Mouse (Mus musculus) ES-Bruce4 (cell line): ENCODE data around the gene Lrp1. TPM values are rescaled to one million over a fixed set of nuclear protein-coding genes. Genes with fewer than 3 reads are reported as not detected.

Experiments used
- H3K27ac ChIP-seq: 2 replicates; pipeline ENCODE4 v1.5.1; 2012; ENCODE audit warnings: low read length, inconsistent platforms; ENCODE audit not compliant: insufficient read depth
- H3K27me3 ChIP-seq: 2 replicates; pipeline ENCODE4 v1.6.1; 2012; ENCODE audit warnings: mild to moderate bottlenecking, low read length, inconsistent platforms; ENCODE audit not compliant: control insufficient read depth, poor library complexity, insufficient read depth, severe bottlenecking
- H3K36me3 ChIP-seq: 2 replicates; pipeline ENCODE4 v1.6.1; 2012; ENCODE audit warnings: inconsistent platforms, mild to moderate bottlenecking, low read length, moderate library complexity; ENCODE audit not compliant: control insufficient read depth, poor library complexity, insufficient read depth, severe bottlenecking
- H3K4me1 ChIP-seq: one replicate; pipeline ENCODE4 v1.8.1; 2011; ENCODE audit warnings: low read length; ENCODE audit not compliant: control insufficient read depth, insufficient read depth
- H3K4me3 ChIP-seq: 2 replicates; pipeline ENCODE4 v1.5.1; 2011; ENCODE audit warnings: low read depth, mild to moderate bottlenecking, low read length
- H3K9ac ChIP-seq: 2 replicates; pipeline ENCODE4 v1.6.1; 2012; ENCODE audit warnings: low read depth, mild to moderate bottlenecking, inconsistent platforms; ENCODE audit not compliant: poor library complexity, severe bottlenecking
- H3K9me3 ChIP-seq: replicated peaks from 2 replicates; pipeline ENCODE4 v1.6.1; 2012; ENCODE audit warnings: mild to moderate bottlenecking, low read length, inconsistent platforms; ENCODE audit not compliant: control insufficient read depth, poor library complexity, insufficient read depth, severe bottlenecking
- CTCF ChIP-seq: IDR thresholded peaks from one replicate; pipeline ENCODE4 v1.8.1; 2011; ENCODE audit warnings: low read depth, low read length
- EP300 ChIP-seq: IDR thresholded peaks from 2 replicates; pipeline ENCODE4 v1.6.1; 2011; ENCODE audit warnings: low read depth, low read length; ENCODE audit not compliant: insufficient read depth
- POLR2A ChIP-seq: IDR thresholded peaks from one replicate; pipeline ENCODE4 v1.8.1; 2011; ENCODE audit warnings: low read length; ENCODE audit not compliant: insufficient read depth
- polyA plus RNA-seq: library from polyadenylated mRNA; stranded (reverse); fragments of >200 nt; gene quantifications from 2 replicates; pipeline ENCODE4 v1.2.4, GENCODE M21; 2011; ENCODE audit warnings: low read depth; ENCODE audit not compliant: missing spikeins, insufficient read depth, insufficient read length

The Lrp1 gene
- polyA plus RNA-seq, 1 experiment = 41.3 TPM

- Histone ChIP-seq H3K4me1 (no peaks in the 10 kb centered on the region), H3K4me3 (no peak overlapping the region)
Observed at GRCm38 (mm10) chr10:127499516-127499915, 121.4 kb downstream of the Lrp1 start.

GRCm38 (mm10) chr10:127496156-127496555, 124.8 kb downstream of the Lrp1 start:
- no peaks in the 10 kb centered on the region for H3K36me3 ChIP-seq
- no peaks in the 10 kb centered on the region for H3K9me3 ChIP-seq
- no peaks in the 10 kb centered on the region for H3K4me1 ChIP-seq
- H3K27ac ChIP-seq = no peak overlapping the region
- no peaks in the 10 kb centered on the region for H3K27me3 ChIP-seq
- no peak for TF ChIP-seq EP300
- no peak for TF ChIP-seq POLR2A
- no peak for TF ChIP-seq CTCF
- no peak overlapping the region for H3K4me3 ChIP-seq
- no peak overlapping the region for H3K9ac ChIP-seq

More at GRCm38 (mm10) chr10:127499516-127499915, 121.4 kb downstream of the Lrp1 start:
- Histone ChIP-seq H3K27ac (no peak overlapping the region), H3K9ac (no peak overlapping the region), H3K9me3 (no peaks in the 10 kb centered on the region), H3K27me3 (no peaks in the 10 kb centered on the region), H3K36me3 (no peaks in the 10 kb centered on the region)
- TF ChIP-seq CTCF = no peak
- no peak for TF ChIP-seq EP300
- no peak for TF ChIP-seq POLR2A

GRCm38 (mm10) chr10:127492118-127492517, 128.8 kb downstream of the Lrp1 start:
- Histone ChIP-seq H3K36me3 (peaks cover 9% of the 10 kb centered on the region; the same call in 1 of the 2 replicates), H3K9me3 (no peaks in the 10 kb centered on the region)

GRCm38 (mm10) chr10:127491128-127491512, 129.8 kb downstream of the Lrp1 start:
- H3K36me3 ChIP-seq = peaks cover 9% of the 10 kb centered on the region; the same call in 1 of the 2 replicates
- no peak for TF ChIP-seq CTCF
- TF ChIP-seq POLR2A = no peak
- no peak for TF ChIP-seq EP300

More at GRCm38 (mm10) chr10:127492118-127492517, 128.8 kb downstream of the Lrp1 start:
- TF ChIP-seq EP300 (no peak), CTCF (no peak), POLR2A (no peak)
- no peak overlapping the region for H3K4me3 ChIP-seq
- H3K9ac ChIP-seq = no peak overlapping the region
- no peaks in the 10 kb centered on the region for H3K27me3 ChIP-seq
- no peaks in the 10 kb centered on the region for H3K4me1 ChIP-seq
- no peak overlapping the region for H3K27ac ChIP-seq

GRCm38 (mm10) chr10:127490160-127491127, 130.5 kb downstream of the Lrp1 start:
- Histone ChIP-seq H3K4me1 (no peaks in the 10 kb centered on the region), H3K9ac (no peak overlapping the region), H3K27me3 (no peaks in the 10 kb centered on the region), H3K9me3 (no peaks in the 10 kb centered on the region), H3K4me3 (no peak overlapping the region), H3K27ac (no peak overlapping the region), H3K36me3 (peaks cover 9% of the 10 kb centered on the region; the same call in 1 of the 2 replicates)
- TF ChIP-seq POLR2A = no peak
- TF ChIP-seq CTCF = no peak
- TF ChIP-seq EP300 = no peak

More at GRCm38 (mm10) chr10:127491128-127491512, 129.8 kb downstream of the Lrp1 start:
- H3K27me3 ChIP-seq = no peaks in the 10 kb centered on the region
- no peaks in the 10 kb centered on the region for H3K9me3 ChIP-seq
- H3K4me3 ChIP-seq = no peak overlapping the region
- H3K27ac ChIP-seq = no peak overlapping the region
- no peaks in the 10 kb centered on the region for H3K4me1 ChIP-seq
- H3K9ac ChIP-seq = no peak overlapping the region

- Histone ChIP-seq H3K27me3 (no peaks in the 10 kb centered on the region), H3K36me3 (peaks cover 9% of the 10 kb centered on the region), H3K4me3 (no peak overlapping the region), H3K9me3 (no peaks in the 10 kb centered on the region), H3K27ac (no peak overlapping the region), H3K4me1 (no peaks in the 10 kb centered on the region), H3K9ac (no peak overlapping the region)
- TF ChIP-seq CTCF (no peak), POLR2A (no peak)
Observed at GRCm38 (mm10) chr10:127488856-127489255, 132.1 kb downstream of the Lrp1 start.

Other genes starting within 250 kb of the Lrp1 start
- gene R3hdm2, start 240.8 kb downstream of the Lrp1 start, polyA plus RNA-seq = 107 and 122 TPM in 2 replicates
- gene Stac3, start 119.5 kb downstream of the Lrp1 start, polyA plus RNA-seq = 1.9 and 2.6 TPM in 2 replicates
- 5.4 and 5.7 TPM in 2 replicates for gene Ndufa4l2, start 106.2 kb downstream of the Lrp1 start, polyA plus RNA-seq
- gene Shmt2, start 98.7 kb downstream of the Lrp1 start, polyA plus RNA-seq = 67.4 and 68.2 TPM in 2 replicates
- 0.79 TPM in 1 of 2 replicates, not detected in the other for gene Nxph4, start 86.6 kb downstream of the Lrp1 start, polyA plus RNA-seq
- gene Stat6, start 21.8 kb upstream of the Lrp1 start, polyA plus RNA-seq = 28.2 and 32.9 TPM in 2 replicates
- 22.0 and 22.3 TPM in 2 replicates for gene Nemp1, start 45.8 kb upstream of the Lrp1 start, polyA plus RNA-seq
- gene Nab2, start 47.4 kb upstream of the Lrp1 start, polyA plus RNA-seq = 5.5 and 8.1 TPM in 2 replicates
- 0.34 and 0.72 TPM in 2 replicates for gene Myo1a, start 84.0 kb upstream of the Lrp1 start, polyA plus RNA-seq
- gene Tac2, start 103.3 kb upstream of the Lrp1 start, polyA plus RNA-seq = not detected in 2 replicates
- 14.6 and 15.6 TPM in 2 replicates for gene Zbtb39, start 118.4 kb upstream of the Lrp1 start, polyA plus RNA-seq
- not detected in 2 replicates for gene Gpr182, start 130.6 kb upstream of the Lrp1 start, polyA plus RNA-seq
- 0.40 and 0.67 TPM in 2 replicates for gene Rdh1, start 138.6 kb upstream of the Lrp1 start, polyA plus RNA-seq
- gene Rdh16f1, start 138.6 kb upstream of the Lrp1 start, polyA plus RNA-seq = not detected in 2 replicates
- 0.49 and 0.65 TPM in 2 replicates for gene Rdh9, start 155.2 kb upstream of the Lrp1 start, polyA plus RNA-seq
- gene Rdh16, start 180.0 kb upstream of the Lrp1 start, polyA plus RNA-seq = 0.19 TPM in 1 of 2 replicates, not detected in the other
- not detected in 2 replicates for gene Rdh19, start 228.8 kb upstream of the Lrp1 start, polyA plus RNA-seq
- not detected in 2 replicates for gene Rdh16f2, start 245.3 kb upstream of the Lrp1 start, polyA plus RNA-seq